ENCODE assay signal across 13 mouse cellular contexts in genomic region chr9:63718170-63718569, GRCm38 (mm10).
"Had no signal": no experiment of that assay in that cellular context is flagged by ENCODE, and none has a peak within 500 bp of the region (broad histone marks: within the 10 kb centered on the region; RNA-seq: fewer than 3 reads in every experiment).

No protein-coding gene starts in this region.

- H3K9me3 ChIP-seq: limb, embryonic 13.5 days; midbrain, embryonic 12.5 days had no signal

- H3K4me2 ChIP-seq: limb, embryonic 13.5 days; midbrain, embryonic 12.5 days had no signal

- H3K36me3 ChIP-seq: midbrain, embryonic 12.5 days had no signal

- H3K4me3 ChIP-seq: layer of hippocampus, adult 2 months; limb, embryonic 13.5 days; midbrain, embryonic 12.5 days had no signal

- DNase-seq: kidney, adult 18-20 months; kidney, postnatal 10 days; kidney, postnatal 4 days; left cerebral cortex, postnatal 4 days; lung, postnatal 4 days; right cerebral cortex, postnatal 14 days; thymus, postnatal 14 days had no signal

- ATAC-seq: midbrain, embryonic 16.5 days had no signal

- H3K27me3 ChIP-seq: limb, embryonic 13.5 days; midbrain, embryonic 12.5 days had no signal

- H3K9ac ChIP-seq: limb, embryonic 13.5 days; liver, embryonic 14.5 days; midbrain, embryonic 12.5 days had no signal

- H3K27ac ChIP-seq: layer of hippocampus, adult 2 months; limb, embryonic 13.5 days; liver, embryonic 14.5 days; midbrain, embryonic 12.5 days; stomach, postnatal 0 days had no signal
